Mouse (Mus musculus) thymus, postnatal 10 days (tissue): ENCODE data around the gene Clec4a2.
"Not testable (repeated sequence)": the region's sequence is repeated elsewhere in the genome, so short reads cannot be mapped to it uniquely, and the experiment has no call there.

Experiments used
- DNase-seq, 2 experiments: peaks; one replicate each; pipeline ENCODE4 v3.0.0; 2021; ENCODE audit warnings: low spot score in 2 of 2

Clec4a2 gene

GRCm38 (mm10) chr6:123106128-123106527, at the start of gene Clec4a2:
TSS of gene Clec4a2 (plus strand) at chr6:123106428.
- not testable (repeated sequence) for DNase-seq

GRCm38 (mm10) chr6:123095125-123095843, 10.9 kb upstream of the Clec4a2 start:
- no peak for DNase-seq

GRCm38 (mm10) chr6:123123195-123123594, 17.0 kb downstream of the Clec4a2 start:
- DNase-seq: no peak

- no peak for DNase-seq
Measured at GRCm38 (mm10) chr6:123127173-123127572, 20.9 kb downstream of the Clec4a2 start.

- DNase-seq: not testable (repeated sequence)
Measured at GRCm38 (mm10) chr6:123137766-123138526, 31.7 kb downstream of the Clec4a2 start.

- no peak for DNase-seq
Measured at GRCm38 (mm10) chr6:123170106-123170505, 63.9 kb downstream of the Clec4a2 start.

- DNase-seq: no peak
Measured at GRCm38 (mm10) chr6:123171040-123171439, 64.8 kb downstream of the Clec4a2 start.

GRCm38 (mm10) chr6:123172593-123172992, 66.4 kb downstream of the Clec4a2 start, which contains the start of gene Clec4b2:
TSS of gene Clec4b2 (plus strand) at chr6:123172893.
- no peak for DNase-seq

GRCm38 (mm10) chr6:123175549-123175948, 69.3 kb downstream of the Clec4a2 start:
- DNase-seq: no peak

GRCm38 (mm10) chr6:123184862-123185261, 78.6 kb downstream of the Clec4a2 start:
- not testable (repeated sequence) for DNase-seq
